Comparison of ENCODE assay signal across 9 mouse cellular contexts in the genomic region with DNA sequence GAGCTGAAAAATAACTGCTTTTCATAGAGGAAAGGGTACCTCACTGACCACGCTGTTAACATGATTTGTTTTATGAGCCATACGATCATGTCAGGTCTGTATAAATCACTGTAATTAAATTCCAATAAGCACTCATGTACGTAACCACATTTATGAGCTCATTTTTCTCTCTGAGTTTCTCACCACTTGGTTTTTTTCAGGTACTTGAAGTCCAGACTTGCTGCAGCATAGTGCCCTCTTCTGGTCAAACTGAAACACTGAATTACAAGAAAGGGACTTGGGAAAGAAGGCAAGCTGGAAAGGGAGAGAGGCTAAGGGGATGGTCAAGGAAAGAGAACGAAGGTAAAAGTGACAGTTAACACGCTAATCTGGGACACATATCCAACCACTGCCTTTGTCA.
DNase-seq lines count a peak whose midpoint lies in the region; ATAC-seq and TF ChIP-seq lines count a peak whose summit lies in the region.
"Had no signal": no experiment of that assay in that cellular context is flagged by ENCODE, and none has a peak within 500 bp of the region (broad histone marks: within the 10 kb centered on the region; RNA-seq: fewer than 3 reads in every experiment).

No protein-coding gene starts in this region.

- TF ChIP-seq POLR2A in cerebellum, adult 2 months (IDR thresholded peaks at IDR 0.05; ENCODE audit: borderline replicate concordance, insufficient read depth, low read length) = no peak

- H3K9ac ChIP-seq in forebrain, embryonic 14.5 days (ENCODE audit: low read length) = no peak overlapping the region
- no peak overlapping the region for H3K9ac ChIP-seq in midbrain, embryonic 15.5 days
- H3K9ac ChIP-seq: stomach, embryonic 15.5 days had no signal

- no peaks in the 10 kb centered on the region for H3K4me1 ChIP-seq in cerebellum, adult 2 months (ENCODE audit: control insufficient read depth, insufficient read depth, low read length)
- no peaks in the 10 kb centered on the region for H3K4me1 ChIP-seq in forebrain, embryonic 14.5 days (ENCODE audit: control insufficient read depth, insufficient read depth, low read length)
- H3K4me1 ChIP-seq in midbrain, embryonic 15.5 days = no peaks in the 10 kb centered on the region

- H3K36me3 ChIP-seq in forebrain, embryonic 14.5 days (ENCODE audit: control insufficient read depth, insufficient read depth, low read length) = no peaks in the 10 kb centered on the region
- H3K36me3 ChIP-seq in midbrain, embryonic 15.5 days (replicated peaks) = no peaks in the 10 kb centered on the region
- H3K36me3 ChIP-seq: stomach, embryonic 15.5 days had no signal

- no peak overlapping the region for H3K27ac ChIP-seq in cerebellum, adult 2 months (ENCODE audit: insufficient read depth, low read length)
- no peak overlapping the region for H3K27ac ChIP-seq in forebrain, embryonic 14.5 days (ENCODE audit: low read depth, low read length)
- no peak overlapping the region for H3K27ac ChIP-seq in midbrain, embryonic 15.5 days
- H3K27ac ChIP-seq: stomach, embryonic 15.5 days had no signal

- no peak overlapping the region for H3K4me2 ChIP-seq in forebrain, embryonic 14.5 days (ENCODE audit: low read length)
- no peak overlapping the region for H3K4me2 ChIP-seq in midbrain, embryonic 15.5 days
- H3K4me2 ChIP-seq: stomach, embryonic 15.5 days had no signal

- peak; percentile 40; the same call in 1 of the 2 replicates for TF ChIP-seq CTCF in cerebellum, adult 2 months (IDR thresholded peaks at IDR 0.05; ENCODE audit: borderline replicate concordance, insufficient read depth, low read depth, low read length)

- no peaks in the 10 kb centered on the region for H3K9me3 ChIP-seq in forebrain, embryonic 14.5 days (replicated peaks; ENCODE audit: control insufficient read depth, low read length)
- H3K9me3 ChIP-seq in midbrain, embryonic 15.5 days = no peaks in the 10 kb centered on the region
- H3K9me3 ChIP-seq: stomach, embryonic 15.5 days had no signal

- peak in 1 of 2 experiments; percentile 18 for DNase-seq in cerebellum, adult 2 months
- DNase-seq in cerebellum, adult 11-12 months = no peak
- peak; percentile 35 to 53 for DNase-seq in spleen, postnatal 36 days (ENCODE audit: low spot score in 2 of 2)
- DNase-seq in spleen, postnatal 4 days (ENCODE audit: low spot score in 2 of 2) = no peak
- DNase-seq in forebrain, embryonic 14.5 days (ENCODE audit: low spot score) = peak; percentile 86
- DNase-seq in kidney, postnatal 4 days = peak; percentile 26 to 45
- no peak for DNase-seq in spleen, adult 18-20 months

- H3K4me3 ChIP-seq in cerebellum, adult 2 months (replicated peaks; ENCODE audit: insufficient read depth, low read depth, low read length) = no peak overlapping the region
- no peak overlapping the region for H3K4me3 ChIP-seq in forebrain, embryonic 14.5 days (ENCODE audit: low read depth, low read length)
- H3K4me3 ChIP-seq in midbrain, embryonic 15.5 days = no peak overlapping the region
- H3K4me3 ChIP-seq: stomach, embryonic 15.5 days had no signal

- no peaks in the 10 kb centered on the region for H3K27me3 ChIP-seq in cerebellum, adult 2 months (ENCODE audit: control insufficient read depth, insufficient read depth, low read length)
- no peaks in the 10 kb centered on the region for H3K27me3 ChIP-seq in forebrain, embryonic 14.5 days (replicated peaks; ENCODE audit: control insufficient read depth, insufficient read depth, low read length)
- H3K27me3 ChIP-seq in midbrain, embryonic 15.5 days (replicated peaks) = no peaks in the 10 kb centered on the region
- H3K27me3 ChIP-seq: stomach, embryonic 15.5 days had no signal

- WGBS in cerebellum, adult 2 months = 13% methylated on average over 5 of the region's 5 CpGs
- WGBS in forebrain, embryonic 14.5 days = 20% methylated on average over 5 of the region's 5 CpGs
- WGBS in midbrain, embryonic 15.5 days = 18% methylated on average over 5 of the region's 5 CpGs

- peak; percentile 69 for ATAC-seq in forebrain, embryonic 14.5 days
- peak; percentile 78 for ATAC-seq in midbrain, embryonic 15.5 days (replicated peaks)

Comparison
In these comparisons a context has a peak if more than half of its experiments do, and no peak if none do; other contexts are left out.
1. DNase-seq: peak in spleen, postnatal 36 days (2 of 2), forebrain, embryonic 14.5 days (single experiment) and kidney, postnatal 4 days (2 of 2); none in cerebellum, adult 11-12 months (single experiment), spleen, postnatal 4 days (0 of 2) and spleen, adult 18-20 months (0 of 2).